Mouse (Mus musculus): Measurements from ENCODE around the gene Epm2a. TPM values are rescaled to one million over a fixed set of nuclear protein-coding genes. Genes with fewer than 3 reads are reported as not detected.
A peak's percentile ranks its signal among the peaks of the same experiment; 100 is the strongest.

Epm2a gene
- total and polyA plus RNA-seq, 2 experiments from 2014 or later: 3.1 to 41.9 TPM

DNA sequence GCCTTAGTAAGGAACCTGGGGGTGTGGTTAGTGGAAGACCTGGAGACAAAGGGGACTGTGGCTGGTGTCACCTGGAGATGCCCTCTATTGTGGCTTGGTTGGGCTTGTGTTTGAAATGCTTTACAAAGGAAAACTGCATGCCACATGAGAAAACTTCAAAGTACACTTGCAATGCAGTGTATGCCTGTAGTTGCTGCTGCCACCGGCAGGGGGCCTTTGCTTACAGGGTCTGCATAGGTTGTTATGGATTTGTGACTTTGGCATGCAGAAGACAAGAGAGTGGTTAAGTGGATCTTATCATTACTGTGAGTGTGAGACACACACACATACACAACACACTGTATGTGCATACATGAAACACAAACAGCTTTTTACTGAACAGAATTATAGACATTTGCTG is 114.2 kb downstream of the Epm2a start:
- ATAC-seq (ENCODE audit: low FRiP score): no peak
- no peak for DNase-seq (ENCODE audit: low spot score)

DNA sequence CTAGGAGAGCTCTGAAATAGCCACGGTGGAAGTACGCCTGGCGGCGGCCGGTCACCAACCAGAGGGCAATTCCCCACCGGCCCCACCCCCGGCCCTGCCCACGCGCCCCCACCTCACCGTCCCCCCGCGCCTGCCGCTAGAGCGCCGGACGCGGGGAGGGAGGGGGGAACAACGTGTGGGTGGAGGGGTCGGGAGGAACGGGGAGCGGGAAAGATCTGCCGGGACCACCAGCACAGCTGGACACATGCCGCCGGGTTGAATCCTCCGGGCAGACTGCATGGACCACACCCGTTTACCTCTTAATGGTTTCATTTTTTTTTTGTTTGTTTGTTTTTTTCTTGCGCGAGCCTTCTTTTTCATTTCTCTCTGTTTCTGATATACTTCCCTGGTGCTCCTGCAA is 148.8 kb downstream of the Epm2a start:
- H3K36me3 ChIP-seq (ENCODE audit: insufficient read depth, low read length): no peaks in the 10 kb centered on the region
- H3K27ac ChIP-seq (ENCODE audit: low read depth, low read length): no peak overlapping the region
- peaks cover 4% of the 10 kb centered on the region; the same call in 1 of the 2 replicates for H3K9me3 ChIP-seq (ENCODE audit: low read length)
- H3K4me3 ChIP-seq (ENCODE audit: low read depth, low read length): no peak overlapping the region
- no peak for TF ChIP-seq CTCF (IDR thresholded peaks at IDR 0.05)
- 55% methylated on average over 28 of the region's 28 CpGs for WGBS
- DNase-seq (ENCODE audit: low spot score): peak; percentile 58
- no peaks in the 10 kb centered on the region for H3K27me3 ChIP-seq (ENCODE audit: insufficient read depth, low read length)
- no peak overlapping the region for H3K9ac ChIP-seq (replicated peaks; ENCODE audit: low read length, poor library complexity, severe bottlenecking)
- no peaks in the 10 kb centered on the region for H3K4me1 ChIP-seq (ENCODE audit: insufficient read depth, low read length)
- ATAC-seq (ENCODE audit: low FRiP score): peak; percentile 98
- H3K4me2 ChIP-seq (ENCODE audit: low read depth, low read length, poor library complexity, severe bottlenecking): no peak overlapping the region

More for the DNA sequence above, 114.2 kb downstream of the Epm2a start:
- Histone ChIP-seq H3K36me3 (ENCODE audit: insufficient read depth, low read length) (0 out of 2 replicates have a peak, but pooled peaks cover 3% of the 10 kb centered on the region), H3K9ac (replicated peaks; ENCODE audit: low read length, poor library complexity, severe bottlenecking) (no peak overlapping the region), H3K4me2 (ENCODE audit: low read depth, low read length, poor library complexity, severe bottlenecking) (no peak overlapping the region), H3K4me3 (ENCODE audit: low read depth, low read length) (no peak overlapping the region), H3K9me3 (ENCODE audit: low read length) (no peaks in the 10 kb centered on the region), H3K27ac (ENCODE audit: low read depth, low read length) (no peak overlapping the region), H3K4me1 (ENCODE audit: insufficient read depth, low read length) (no peaks in the 10 kb centered on the region), H3K27me3 (ENCODE audit: insufficient read depth, low read length) (no peaks in the 10 kb centered on the region)
- WGBS: 44% methylated on average over 1 of the region's 1 CpGs
- TF ChIP-seq CTCF (IDR thresholded peaks at IDR 0.05): peak; percentile 58

Other genes starting within 250 kb of the Epm2a start
- gene Shprh, start 194.0 kb upstream of the Epm2a start, total RNA-seq (2014; rRNA removed): 27.5 and 29.0 TPM in 2 replicates
- gene Shprh, start 194.0 kb upstream of the Epm2a start, polyA plus RNA-seq (2015; fragmentation: Nextera tagmentation; extraction: Ambion mirVana): 12.4 and 14.4 TPM in 2 replicates
- gene Fbxo30, start 62.1 kb upstream of the Epm2a start, total RNA-seq (2014; rRNA removed): 9.0 and 13.4 TPM in 2 replicates
- 8.2 and 9.0 TPM in 2 replicates for gene Fbxo30, start 62.1 kb upstream of the Epm2a start, polyA plus RNA-seq (2015; fragmentation: Nextera tagmentation; extraction: Ambion mirVana)